Mouse (Mus musculus): Measurements from ENCODE around the gene Atp6v0b. TPM values are rescaled to one million over a fixed set of nuclear protein-coding genes. Genes with fewer than 3 reads are reported as not detected.

Gene Atp6v0b
- polyA plus RNA-seq, 2 experiments, result 224 to 262 TPM

- Histone ChIP-seq H3K4me3 (replicated peaks; ENCODE audit: low read length) (no peak overlapping the region), H3K4me1 (ENCODE audit: control insufficient read depth, insufficient read depth, low read length) (peaks cover 14% of the 10 kb centered on the region), H3K9me3 (ENCODE audit: control insufficient read depth, low read length) (no peaks in the 10 kb centered on the region), H3K27ac (replicated peaks; ENCODE audit: low read depth, low read length) (no peak overlapping the region), H3K9ac (ENCODE audit: low read depth, low read length, severe bottlenecking) (no peak overlapping the region), H3K27me3 (ENCODE audit: control insufficient read depth, insufficient read depth, low read length) (no peaks in the 10 kb centered on the region), H3K4me2 (replicated peaks; ENCODE audit: low read depth, low read length, severe bottlenecking) (no peak overlapping the region), H3K36me3 (ENCODE audit: control insufficient read depth, insufficient read depth, low read length) (peaks cover 42% of the 10 kb centered on the region)
- DNase-seq (ENCODE audit: low spot score) (no peak), ATAC-seq (ENCODE audit: low FRiP score, low read depth) (no peak)
- 93% methylated on average over 10 of the region's 10 CpGs for WGBS
- TF ChIP-seq POLR2A (IDR thresholded peaks at IDR 0.05; ENCODE audit: borderline replicate concordance, extremely low read depth, insufficient read depth, insufficient read length), result no peak
Observed at GRCm38 (mm10) chr4:117885093-117885492, 2.0 kb downstream of the Atp6v0b start.

DNA sequence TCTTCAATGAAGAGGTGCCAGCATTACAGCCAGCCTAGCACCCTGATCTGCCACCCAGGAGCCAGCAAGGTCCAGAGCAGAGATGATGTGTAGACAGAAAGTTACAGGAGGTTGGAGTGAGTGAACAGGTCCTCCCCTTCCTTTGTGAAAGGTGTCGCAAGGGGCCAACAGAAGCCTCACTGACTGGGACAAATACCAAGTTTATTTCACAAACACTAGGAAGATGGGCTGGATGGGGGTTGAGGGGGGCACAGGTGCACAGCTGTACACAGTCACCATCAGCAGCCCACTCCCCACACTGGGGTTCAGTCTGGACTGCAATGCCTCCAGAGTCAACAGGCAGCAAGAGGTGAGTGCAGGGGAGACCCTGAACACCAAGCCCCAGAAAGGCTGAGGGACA is 3.0 kb downstream of the Atp6v0b start:
- Histone ChIP-seq H3K36me3 (ENCODE audit: control insufficient read depth, insufficient read depth, low read length) (peaks cover 44% of the 10 kb centered on the region), H3K27ac (replicated peaks; ENCODE audit: low read depth, low read length) (no peak overlapping the region), H3K9ac (ENCODE audit: low read depth, low read length, severe bottlenecking) (0 out of 2 replicates have a peak overlapping the region, but pooled peaks have one; percentile 9), H3K4me2 (replicated peaks; ENCODE audit: low read depth, low read length, severe bottlenecking) (peak overlapping the region; percentile 83), H3K4me3 (replicated peaks; ENCODE audit: low read length) (peak overlapping the region; percentile 79), H3K9me3 (ENCODE audit: control insufficient read depth, low read length) (no peaks in the 10 kb centered on the region), H3K27me3 (ENCODE audit: control insufficient read depth, insufficient read depth, low read length) (no peaks in the 10 kb centered on the region), H3K4me1 (ENCODE audit: control insufficient read depth, insufficient read depth, low read length) (peaks cover 14% of the 10 kb centered on the region)
- ATAC-seq (ENCODE audit: low FRiP score, low read depth) (no peak), DNase-seq (ENCODE audit: low spot score) (no peak)
- WGBS, result 92% methylated on average over 1 of the region's 1 CpGs
- no peak for TF ChIP-seq POLR2A (IDR thresholded peaks at IDR 0.05; ENCODE audit: borderline replicate concordance, extremely low read depth, insufficient read depth, insufficient read length)

DNA sequence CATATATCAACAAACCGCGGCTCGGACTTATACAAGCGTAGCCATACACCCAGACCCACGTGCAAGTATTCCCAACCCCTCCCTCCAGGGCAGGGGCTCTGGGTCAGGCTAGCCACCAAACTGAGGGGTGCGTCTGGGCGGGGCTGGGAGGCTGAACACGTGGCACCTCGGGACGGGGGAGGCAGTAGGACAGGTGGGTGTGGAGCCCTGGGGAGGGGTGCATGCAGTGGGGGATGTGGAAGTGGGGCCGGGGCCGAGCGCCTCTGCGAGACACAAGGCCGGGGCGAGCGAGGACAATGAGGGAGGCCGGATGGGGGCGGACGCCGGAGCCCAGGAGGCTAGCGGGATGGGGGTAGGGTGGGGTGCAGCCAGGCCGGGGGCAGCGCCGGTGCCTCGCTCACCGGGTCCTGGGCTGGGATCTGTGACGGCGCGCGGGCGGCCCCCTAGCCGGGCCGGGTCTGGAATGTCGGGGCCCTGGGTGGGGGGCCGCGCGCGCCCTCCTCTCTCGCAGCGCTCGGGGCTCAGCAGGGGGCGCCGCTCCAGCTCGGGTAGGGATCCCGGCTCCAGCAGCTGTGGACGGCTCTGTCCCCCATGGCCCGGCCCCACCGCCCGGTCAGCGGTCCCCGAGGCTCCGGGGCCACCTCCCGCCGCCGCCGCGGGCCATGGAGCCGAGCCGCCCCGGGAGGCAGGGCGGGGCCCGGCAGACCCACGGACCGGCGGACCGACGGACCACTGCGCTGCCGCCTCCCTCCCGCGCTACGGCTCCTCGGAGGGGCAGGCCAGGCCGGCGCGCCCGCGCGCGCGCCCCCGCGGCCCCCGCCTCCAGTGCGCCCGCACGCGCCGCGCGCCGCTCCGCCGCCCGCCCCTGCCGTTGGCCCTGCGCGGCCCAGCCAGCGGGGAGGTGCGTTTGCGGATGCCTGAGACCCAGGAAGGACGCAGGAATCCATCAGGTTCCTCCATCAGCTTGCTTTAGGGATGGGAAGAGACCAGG is 4.1 kb downstream of the Atp6v0b start, which contains the start of gene B4galt2:
TSS of gene B4galt2 (minus strand) at position 787 of the 991 bp plus-strand sequence.
- 0 out of 2 replicates have a peak, but pooled peaks have one; percentile 30 for TF ChIP-seq POLR2A (IDR thresholded peaks at IDR 0.05; ENCODE audit: borderline replicate concordance, extremely low read depth, insufficient read depth, insufficient read length)
- Histone ChIP-seq H3K36me3 (ENCODE audit: control insufficient read depth, insufficient read depth, low read length) (peaks cover 53% of the 10 kb centered on the region), H3K27me3 (ENCODE audit: control insufficient read depth, insufficient read depth, low read length) (no peaks in the 10 kb centered on the region), H3K9ac (ENCODE audit: low read depth, low read length, severe bottlenecking) (peak within 1 kb of the TSS; percentile 87), H3K4me3 (replicated peaks; ENCODE audit: low read length) (peak within 1 kb of the TSS; percentile 79), H3K27ac (replicated peaks; ENCODE audit: low read depth, low read length) (peak within 1 kb of the TSS; percentile 76), H3K4me2 (replicated peaks; ENCODE audit: low read depth, low read length, severe bottlenecking) (peak within 1 kb of the TSS; percentile 83), H3K9me3 (ENCODE audit: control insufficient read depth, low read length) (no peaks in the 10 kb centered on the region), H3K4me1 (ENCODE audit: control insufficient read depth, insufficient read depth, low read length) (peaks cover 14% of the 10 kb centered on the region)
- peak; percentile 67 for DNase-seq (ENCODE audit: low spot score)
- under 1% methylated on average over 38 of the region's 103 CpGs for WGBS
- peak; percentile 56 for ATAC-seq (ENCODE audit: low FRiP score, low read depth)

DNA sequence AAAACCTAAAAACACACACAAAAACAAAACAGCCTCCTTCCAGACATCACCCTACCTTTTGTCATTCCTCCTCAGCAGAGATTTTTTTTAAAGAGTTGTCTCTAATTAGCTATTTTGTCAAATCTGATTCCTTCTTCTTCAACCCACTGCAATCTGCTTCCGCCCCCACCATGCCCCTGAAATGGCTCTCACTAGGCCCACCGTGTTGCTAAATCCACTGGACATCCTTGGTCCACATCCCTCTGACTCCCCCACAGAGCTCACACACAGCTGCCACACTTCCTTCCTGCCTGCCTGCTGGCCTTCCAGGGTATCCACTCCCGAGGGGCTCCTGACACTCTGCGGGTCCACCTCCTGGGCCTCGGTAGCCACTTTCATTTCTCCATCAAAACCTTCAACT is 8.4 kb downstream of the Atp6v0b start:
- H3K4me3 ChIP-seq (replicated peaks; ENCODE audit: low read length), result no peak overlapping the region
- H3K4me2 ChIP-seq (replicated peaks; ENCODE audit: low read depth, low read length, severe bottlenecking), result no peak overlapping the region
- no peak overlapping the region for H3K27ac ChIP-seq (replicated peaks; ENCODE audit: low read depth, low read length)
- peaks cover 8% of the 10 kb centered on the region; the same call in 1 of the 2 replicates for H3K4me1 ChIP-seq (ENCODE audit: control insufficient read depth, insufficient read depth, low read length)
- no peak for TF ChIP-seq POLR2A (IDR thresholded peaks at IDR 0.05; ENCODE audit: borderline replicate concordance, extremely low read depth, insufficient read depth, insufficient read length)
- H3K9ac ChIP-seq (ENCODE audit: low read depth, low read length, severe bottlenecking), result no peak overlapping the region
- H3K36me3 ChIP-seq (ENCODE audit: control insufficient read depth, insufficient read depth, low read length), result peaks cover 55% of the 10 kb centered on the region
- ATAC-seq (ENCODE audit: low FRiP score, low read depth) (no peak), DNase-seq (ENCODE audit: low spot score) (no peak)
- 75% methylated on average over 5 of the region's 5 CpGs for WGBS
- H3K27me3 ChIP-seq (ENCODE audit: control insufficient read depth, insufficient read depth, low read length), result no peaks in the 10 kb centered on the region
- H3K9me3 ChIP-seq (ENCODE audit: control insufficient read depth, low read length), result no peaks in the 10 kb centered on the region

GRCm38 (mm10) chr4:117878301-117878700 is 8.8 kb downstream of the Atp6v0b start:
- H3K36me3 ChIP-seq (ENCODE audit: control insufficient read depth, insufficient read depth, low read length), result peaks cover 59% of the 10 kb centered on the region

More at GRCm38 (mm10) chr4:117878301-117878700, 8.8 kb downstream of the Atp6v0b start:
- DNase-seq (ENCODE audit: low spot score) (no peak), ATAC-seq (ENCODE audit: low FRiP score, low read depth) (no peak)
- no peak overlapping the region for H3K4me2 ChIP-seq (replicated peaks; ENCODE audit: low read depth, low read length, severe bottlenecking)
- TF ChIP-seq POLR2A (IDR thresholded peaks at IDR 0.05; ENCODE audit: borderline replicate concordance, extremely low read depth, insufficient read depth, insufficient read length), result no peak
- no peaks in the 10 kb centered on the region for H3K9me3 ChIP-seq (ENCODE audit: control insufficient read depth, low read length)
- 53% methylated on average over 10 of the region's 10 CpGs for WGBS
- H3K4me3 ChIP-seq (replicated peaks; ENCODE audit: low read length), result no peak overlapping the region
- no peak overlapping the region for H3K27ac ChIP-seq (replicated peaks; ENCODE audit: low read depth, low read length)
- no peaks in the 10 kb centered on the region for H3K27me3 ChIP-seq (ENCODE audit: control insufficient read depth, insufficient read depth, low read length)
- H3K4me1 ChIP-seq (ENCODE audit: control insufficient read depth, insufficient read depth, low read length), result peaks cover 8% of the 10 kb centered on the region; the same call in 1 of the 2 replicates
- no peak overlapping the region for H3K9ac ChIP-seq (ENCODE audit: low read depth, low read length, severe bottlenecking)

Measured in limb, embryonic 14.5 days (tissue).